Mouse (Mus musculus) B cell, adult (primary cell): ENCODE measurements around the gene Marveld1. TPM values are rescaled to one million over a fixed set of nuclear protein-coding genes. Genes with fewer than 3 reads are reported as not detected.

Experiments
- total RNA-seq: library from RNA; stranded (reverse); gene quantifications from 4 replicates; pipeline ENCODE4 v1.2.4, GENCODE M21; 2023; ENCODE audit not compliant: inconsistent age

Marveld1 gene
- total RNA-seq: 0.45 to 1.2 TPM (median 0.84 TPM) in 4 replicates

GRCm38 (mm10) chr19:42147170-42147768, at the start of gene Marveld1:
Gene Marveld1 (plus strand): TSS chr19:42147400.

GRCm38 (mm10) chr19:42128787-42129508, 18.3 kb upstream of the Marveld1 start, which contains the start of gene Avpi1:
Gene Avpi1 (minus strand): TSS chr19:42129059.

DNA sequence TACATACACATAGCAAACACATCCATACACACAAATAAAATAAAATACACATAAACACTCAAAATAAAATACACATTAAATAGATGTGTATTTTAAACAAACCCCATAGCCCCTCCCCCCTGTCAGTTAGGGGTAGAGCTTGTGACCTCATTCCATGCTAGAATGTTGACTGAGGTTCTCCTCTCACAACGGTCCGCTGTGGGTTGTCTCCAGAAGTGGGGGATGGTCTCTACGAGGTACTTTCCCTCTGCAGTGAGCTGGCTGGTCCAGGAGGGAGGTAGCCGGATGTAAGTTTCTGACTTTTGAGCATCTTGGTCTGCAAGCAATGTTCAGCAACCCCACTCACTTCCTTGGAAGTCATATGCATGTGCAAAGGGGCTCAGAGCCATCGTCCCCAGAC, 16.6 kb downstream of the Marveld1 start, which contains the start of gene Zfyve27:
TSS of gene Zfyve27 (plus strand) at position 188 of the 400 bp plus-strand sequence.

Other genes with a start within 250 kb of the Marveld1 start
- gene Pgam1, start 235.5 kb upstream of the Marveld1 start, total RNA-seq: 86.8 to 97.9 TPM (median 93.3 TPM) in 4 replicates
- 40.0 to 50.6 TPM (median 46.0 TPM) in 4 replicates for gene Exosc1, start 214.0 kb upstream of the Marveld1 start, total RNA-seq
- gene Zdhhc16, start 213.9 kb upstream of the Marveld1 start, total RNA-seq: 28.6 to 39.4 TPM (median 35.1 TPM) in 4 replicates
- 67.2 to 95.1 TPM (median 86.5 TPM) in 4 replicates for gene Mms19, start 166.2 kb upstream of the Marveld1 start, total RNA-seq
- gene Ubtd1, start 165.6 kb upstream of the Marveld1 start, total RNA-seq: 5.3 to 9.2 TPM (median 6.3 TPM) in 4 replicates
- not detected in 4 replicates for gene Ankrd2, start 111.4 kb upstream of the Marveld1 start, total RNA-seq
- gene Hoga1, start 101.8 kb upstream of the Marveld1 start, total RNA-seq: not detected in 4 replicates
- gene 4933411K16Rik, start 95.2 kb upstream of the Marveld1 start, total RNA-seq: not detected in 4 replicates
- not detected in 4 replicates for gene Morn4, start 61.0 kb upstream of the Marveld1 start, total RNA-seq
- 42.6 to 49.7 TPM (median 45.9 TPM) in 4 replicates for gene Pi4k2a, start 56.9 kb upstream of the Marveld1 start, total RNA-seq
- 2.2 to 5.8 TPM (median 3.4 TPM) in 4 replicates for gene Avpi1, start 18.3 kb upstream of the Marveld1 start, total RNA-seq
- gene Zfyve27, start 16.6 kb downstream of the Marveld1 start, total RNA-seq: 72.1 to 92.5 TPM (median 83.6 TPM) in 4 replicates
- not detected in 4 replicates for gene Sfrp5, start 54.9 kb downstream of the Marveld1 start, total RNA-seq
- gene Golga7b, start 100.2 kb downstream of the Marveld1 start, total RNA-seq: not detected in 4 replicates